Comparison of ENCODE assay signal across 10 mouse cellular contexts in the genomic region with DNA sequence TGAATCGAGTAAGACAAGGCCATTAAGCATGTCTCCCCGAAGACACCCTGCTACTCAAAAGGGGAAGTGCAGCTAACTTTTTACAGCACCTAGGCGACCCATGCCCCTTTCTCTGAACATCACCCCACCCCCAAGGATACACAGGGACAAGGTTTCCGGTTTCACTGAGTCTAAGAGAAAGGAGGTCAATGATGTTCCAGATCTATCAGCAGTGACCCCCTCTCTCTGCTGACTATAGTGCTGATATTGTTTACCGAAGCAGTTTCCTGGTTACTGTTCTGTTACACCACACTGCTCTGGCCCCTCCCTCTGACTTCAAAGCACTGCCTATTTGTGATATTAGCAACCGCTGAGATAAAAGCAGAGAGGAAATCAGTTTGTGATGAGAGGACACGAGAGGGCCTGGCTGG.
DNase-seq lines count a peak whose midpoint lies in the region; ATAC-seq and TF ChIP-seq lines count a peak whose summit lies in the region.
"Had no signal": no experiment of that assay in that cellular context is flagged by ENCODE, and none has a peak within 500 bp of the region (broad histone marks: within the 10 kb centered on the region; RNA-seq: fewer than 3 reads in every experiment).

No protein-coding gene starts in this region.

- TF ChIP-seq CTCF in liver, postnatal 0 days (IDR thresholded peaks at IDR 0.05; ENCODE audit: low read depth): no peak

- no peaks in the 10 kb centered on the region for H3K27me3 ChIP-seq in forebrain, embryonic 11.5 days (ENCODE audit: control insufficient read depth, insufficient read depth, low read length)
- H3K27me3 ChIP-seq in forebrain, embryonic 13.5 days: no peaks in the 10 kb centered on the region
- H3K27me3 ChIP-seq in liver, postnatal 0 days (ENCODE audit: insufficient read depth, low read length): no peaks in the 10 kb centered on the region
- H3K27me3 ChIP-seq in splenic B cell, adult 2 months (ENCODE audit: control insufficient read depth, insufficient read depth, low read length, poor library complexity, severe bottlenecking): no peaks in the 10 kb centered on the region

- 59% methylated on average over 7 of the region's 7 CpGs for WGBS in forebrain, embryonic 11.5 days
- 64% methylated on average over 7 of the region's 7 CpGs for WGBS in forebrain, embryonic 13.5 days
- 7% methylated on average over 7 of the region's 7 CpGs for WGBS in liver, postnatal 0 days (ENCODE audit: insufficient replicate concordance)

- no peaks in the 10 kb centered on the region for H3K36me3 ChIP-seq in forebrain, embryonic 11.5 days (ENCODE audit: control insufficient read depth, insufficient read depth, low read length)
- no peaks in the 10 kb centered on the region for H3K36me3 ChIP-seq in forebrain, embryonic 13.5 days (ENCODE audit: poor library complexity, severe bottlenecking)
- no peaks in the 10 kb centered on the region for H3K36me3 ChIP-seq in liver, postnatal 0 days (replicated peaks; ENCODE audit: insufficient read depth, low read length)
- no peaks in the 10 kb centered on the region for H3K36me3 ChIP-seq in splenic B cell, adult 2 months (ENCODE audit: control insufficient read depth, insufficient read depth, low read length, poor library complexity, severe bottlenecking)

- no peak overlapping the region for H3K4me2 ChIP-seq in forebrain, embryonic 11.5 days (ENCODE audit: low read depth, low read length, severe bottlenecking)
- no peak overlapping the region for H3K4me2 ChIP-seq in forebrain, embryonic 13.5 days
- H3K4me2 ChIP-seq in liver, postnatal 0 days (ENCODE audit: low read depth, low read length): no peak overlapping the region; the same call in 1 of the 2 replicates

- 0 out of 2 replicates have a peak, but pooled peaks have one; percentile 27 for ATAC-seq in forebrain, embryonic 11.5 days (replicated peaks; ENCODE audit: low FRiP score)
- no peak for ATAC-seq in forebrain, embryonic 13.5 days
- ATAC-seq in liver, postnatal 0 days: peak; percentile 45

- no peak overlapping the region for H3K4me3 ChIP-seq in forebrain, embryonic 11.5 days (ENCODE audit: low read depth, low read length)
- no peak overlapping the region for H3K4me3 ChIP-seq in forebrain, embryonic 13.5 days
- H3K4me3 ChIP-seq in liver, postnatal 0 days (ENCODE audit: low read depth, low read length): no peak overlapping the region
- H3K4me3 ChIP-seq: heart, adult 2 months had no signal

- TF ChIP-seq EP300 in liver, postnatal 0 days (IDR thresholded peaks at IDR 0.05; ENCODE audit: low read depth): no peak

- H3K4me1 ChIP-seq in forebrain, embryonic 11.5 days (replicated peaks; ENCODE audit: control insufficient read depth, insufficient read depth, low read length): no peaks in the 10 kb centered on the region
- H3K4me1 ChIP-seq in forebrain, embryonic 13.5 days: no peaks in the 10 kb centered on the region
- no peaks in the 10 kb centered on the region for H3K4me1 ChIP-seq in liver, postnatal 0 days (ENCODE audit: insufficient read depth)

- H3K9ac ChIP-seq in forebrain, embryonic 11.5 days (ENCODE audit: low read length): no peak overlapping the region
- H3K9ac ChIP-seq in forebrain, embryonic 13.5 days: no peak overlapping the region
- no peak overlapping the region for H3K9ac ChIP-seq in liver, postnatal 0 days (replicated peaks)

- DNase-seq in forebrain, embryonic 11.5 days (ENCODE audit: low spot score): no peak
- peak; percentile 1 to 12 for DNase-seq in spleen, postnatal 36 days (ENCODE audit: low spot score in 2 of 2)
- no peak for DNase-seq in spleen, adult 18-20 months
- DNase-seq in liver, postnatal 0 days: no peak
- peak; percentile 8 for DNase-seq in splenic B cell, adult 2 months (ENCODE audit: low read depth, low spot score)
- no peak for DNase-seq in spleen, postnatal 14 days (ENCODE audit: low spot score in 2 of 2)
- no peak for DNase-seq in frontal cortex, postnatal 25 days (ENCODE audit: low spot score in 2 of 2)
- DNase-seq: cerebellum, adult 9-11 months; heart, adult 2 months had no signal

- no peak overlapping the region for H3K27ac ChIP-seq in forebrain, embryonic 11.5 days (ENCODE audit: low read depth, low read length)
- no peak overlapping the region for H3K27ac ChIP-seq in forebrain, embryonic 13.5 days
- H3K27ac ChIP-seq in liver, postnatal 0 days (ENCODE audit: low read depth): no peak overlapping the region
- H3K27ac ChIP-seq: heart, adult 2 months had no signal

- H3K9me3 ChIP-seq in forebrain, embryonic 11.5 days (ENCODE audit: control insufficient read depth, low read length): no peaks in the 10 kb centered on the region
- no peaks in the 10 kb centered on the region for H3K9me3 ChIP-seq in forebrain, embryonic 13.5 days (replicated peaks)
- H3K9me3 ChIP-seq in liver, postnatal 0 days (ENCODE audit: low read length): no peaks in the 10 kb centered on the region

Comparison
In these comparisons a context has a peak if more than half of its experiments do, and no peak if none do; other contexts are left out.
1. DNase-seq: peak in spleen, postnatal 36 days (2 of 2) and splenic B cell, adult 2 months (single experiment); none in forebrain, embryonic 11.5 days (single experiment), spleen, adult 18-20 months (0 of 2), liver, postnatal 0 days (single experiment), spleen, postnatal 14 days (0 of 2) and frontal cortex, postnatal 25 days (0 of 2).